Mouse (Mus musculus) kidney, postnatal 4 days (tissue): Measurements from ENCODE around the gene Rpl36.

Source experiments
- DNase-seq, 2 experiments: peaks; one replicate each; pipeline ENCODE4 v3.0.0; 2021; ENCODE audit warnings: mixed read lengths in 2 of 2

The Rpl36 gene

DNA sequence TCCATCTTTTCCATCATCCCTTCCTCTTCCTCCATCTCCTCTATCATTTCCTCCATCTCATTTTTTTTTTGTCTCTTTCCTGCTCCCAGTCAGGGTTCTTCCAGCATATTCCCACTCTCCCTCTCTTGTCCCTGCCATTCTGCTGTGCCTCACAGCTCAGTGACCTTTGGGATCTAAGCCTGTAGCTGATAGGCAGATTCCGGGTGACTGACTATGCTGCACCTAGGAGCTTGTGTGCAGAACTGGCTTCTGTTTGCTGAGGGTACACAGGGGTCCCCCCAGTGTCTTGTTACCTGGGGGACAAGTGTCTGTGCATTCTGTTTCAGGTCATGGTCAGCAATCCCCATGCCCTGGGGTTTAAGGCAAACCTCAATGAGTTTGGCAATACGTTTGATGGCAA is 41.6 kb downstream of the Rpl36 start:
- no peak for DNase-seq

DNA sequence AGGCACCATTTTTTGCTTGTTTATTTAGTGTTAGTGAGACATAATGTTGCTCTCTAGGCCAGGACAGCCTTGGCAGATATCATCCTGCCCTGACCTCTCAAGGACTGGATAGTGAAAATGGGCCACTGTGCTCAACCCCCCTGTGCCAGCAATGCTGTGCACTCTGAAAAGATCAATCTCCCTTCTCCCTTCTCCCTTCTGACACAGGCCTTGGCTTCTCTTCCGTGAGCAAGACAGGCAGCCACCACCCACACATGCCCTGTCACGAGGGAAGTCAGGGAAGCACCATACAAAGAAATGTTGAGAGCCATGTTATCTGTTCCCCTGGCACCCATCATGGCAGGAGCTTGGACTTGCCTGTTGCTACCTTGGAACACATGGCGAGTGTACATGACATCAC is 42.1 kb downstream of the Rpl36 start:
- DNase-seq: no peak

DNA sequence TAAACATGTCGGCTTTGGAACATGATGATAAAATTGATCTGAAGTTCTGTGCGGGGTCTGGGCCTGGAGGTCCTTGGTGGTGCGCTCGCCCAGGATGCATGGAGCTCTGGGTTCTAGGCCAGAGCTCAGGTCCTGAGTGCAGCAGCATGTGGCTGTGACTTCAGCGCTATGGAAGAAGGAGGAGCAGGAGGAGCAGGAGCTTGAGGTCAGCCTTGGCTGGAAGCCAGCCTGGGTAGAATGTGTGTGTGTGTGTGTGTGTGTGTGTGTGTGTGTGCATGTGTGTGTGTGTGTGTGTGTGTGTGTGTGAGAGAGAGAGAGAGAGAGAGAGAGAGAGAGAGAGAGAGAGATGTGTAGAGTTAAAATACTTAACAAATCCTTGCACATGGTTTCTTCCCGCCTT is 43.0 kb downstream of the Rpl36 start:
- DNase-seq: no peak

DNA sequence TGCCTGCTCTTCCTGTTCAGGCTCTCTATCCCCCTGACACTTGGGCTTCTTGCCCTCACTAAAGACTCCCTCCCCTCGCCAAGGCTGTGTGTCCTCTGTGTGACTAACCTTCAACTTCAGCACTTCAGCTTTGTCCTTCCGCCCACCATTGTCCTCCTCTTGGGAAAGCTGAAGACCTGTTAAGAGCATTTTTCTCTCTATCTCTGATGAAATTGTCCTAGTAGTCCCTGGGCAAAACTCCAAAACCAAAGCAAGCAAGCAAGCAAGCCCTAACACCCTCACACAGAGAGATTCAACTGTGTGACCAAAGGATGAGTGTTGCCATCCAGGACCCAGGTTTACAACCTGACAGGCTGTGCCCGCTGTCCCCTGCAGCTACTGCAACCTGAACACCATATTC is 50.4 kb downstream of the Rpl36 start:
- DNase-seq: no peak
